Mouse (Mus musculus): ENCODE data around the gene B3galnt2.

- no peak for TF ChIP-seq POLR2A (IDR thresholded peaks at IDR 0.05; ENCODE audit: insufficient read depth, low read depth, low read length)
- TF ChIP-seq CTCF (IDR thresholded peaks at IDR 0.05): no peak
- no peak for TF ChIP-seq EP300 (IDR thresholded peaks at IDR 0.05; ENCODE audit: insufficient read depth, low read depth, low read length)
Observed at GRCm38 (mm10) chr13:14011454-14011995, 57.3 kb downstream of the B3galnt2 start.
